Mouse (Mus musculus): ENCODE measurements around the gene Dmac2.

GRCm38 (mm10) chr7:25610056-25610455 is 9.2 kb upstream of the Dmac2 start:
- no peak for TF ChIP-seq CTCF (IDR thresholded peaks at IDR 0.05; ENCODE audit: extremely low read depth, insufficient read length, insufficient replicate concordance, low read depth, low read length)
- no peak for TF ChIP-seq POLR2A (IDR thresholded peaks at IDR 0.05; ENCODE audit: low read depth, low read length)

Data from small intestine, adult 2 months (tissue).